Mouse (Mus musculus) kidney, adult 9 months (tissue): ENCODE results near the gene Pnliprp1.

ENCODE experiments used
- DNase-seq: peaks from one replicate; pipeline ENCODE4 v3.0.0; 2022

Pnliprp1 gene

GRCm38 (mm10) chr19:58783938-58784337 lies 55.3 kb downstream of the Pnliprp1 start:
- no peak for DNase-seq

GRCm38 (mm10) chr19:58789194-58789593 lies 60.5 kb downstream of the Pnliprp1 start:
- no peak for DNase-seq
